9 mouse cellular contexts compared by ENCODE assay signal in the genomic region with DNA sequence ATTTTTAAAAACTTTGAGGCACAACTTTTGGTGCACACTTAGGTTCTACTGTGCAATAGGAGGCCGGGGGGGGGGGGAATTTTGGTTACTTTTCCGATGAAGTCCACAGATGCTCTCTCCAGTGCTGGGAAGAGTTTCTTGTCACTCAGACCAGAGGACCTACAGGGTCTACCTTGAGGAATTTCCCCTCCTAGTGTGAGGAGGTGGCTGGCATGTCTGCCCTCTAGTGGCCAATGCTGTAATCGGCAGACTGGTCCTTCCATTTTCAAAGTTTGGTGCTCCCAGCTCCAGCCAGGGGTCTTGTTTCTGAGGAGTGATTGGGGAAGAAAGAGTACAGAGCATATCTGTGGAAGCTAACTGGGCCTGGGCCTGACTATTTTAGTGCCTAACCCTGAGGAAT.
DNase-seq lines count a peak whose midpoint lies in the region; ATAC-seq and TF ChIP-seq lines count a peak whose summit lies in the region.
"Had no signal": no experiment of that assay in that cellular context is flagged by ENCODE, and none has a peak within 500 bp of the region (broad histone marks: within the 10 kb centered on the region; RNA-seq: fewer than 3 reads in every experiment).

No protein-coding gene starts in this region.

- no peaks in the 10 kb centered on the region for H3K36me3 ChIP-seq in heart, adult 2 months (ENCODE audit: control insufficient read depth, insufficient read depth, low read length)
- H3K36me3 ChIP-seq in spleen, adult 2 months (ENCODE audit: control insufficient read depth, insufficient read depth, low read length): no peaks in the 10 kb centered on the region

- intact Hi-C loops in heart, adult 2 months (cut with DNase I): no loop called here
- intact Hi-C loops in heart, postnatal 25 days (cut with DNase I): no loop called here

- no peak overlapping the region for H3K27ac ChIP-seq in heart, adult 2 months
- no peak overlapping the region for H3K27ac ChIP-seq in spleen, adult 2 months (ENCODE audit: insufficient read depth, low read length)

- 0 out of 2 replicates have a peak, but pooled peaks cover 2% of the 10 kb centered on the region for H3K27me3 ChIP-seq in heart, adult 2 months (ENCODE audit: control insufficient read depth, insufficient read depth, low read length)
- no peaks in the 10 kb centered on the region for H3K27me3 ChIP-seq in spleen, adult 2 months (ENCODE audit: control insufficient read depth, insufficient read depth, low read length)

- H3K9ac ChIP-seq in heart, adult 2 months (ENCODE audit: low read depth, low read length): no peak overlapping the region

- no peak overlapping the region for H3K4me3 ChIP-seq in heart, adult 2 months
- no peak overlapping the region for H3K4me3 ChIP-seq in spleen, adult 2 months (ENCODE audit: extremely low read depth, insufficient read depth, insufficient read length)
- H3K4me3 ChIP-seq: myocyte had no signal

- peak in 1 of 2 experiments; percentile 31 for DNase-seq in heart, adult 2 months
- DNase-seq in heart, postnatal 25 days (ENCODE audit: low spot score): no peak
- DNase-seq in spleen, adult 2 months (ENCODE audit: low read depth in 1 of 2, low spot score in 2 of 2): peak in 1 of 2 experiments; percentile 7
- no peak for DNase-seq in spleen, adult 12 weeks (ENCODE audit: low spot score)
- DNase-seq in cerebellum, adult 18-20 months: peak; percentile 44 to 61
- peak; percentile 39 for DNase-seq in heart, postnatal 4 days
- peak; percentile 31 for DNase-seq in thymus, postnatal 14 days

- WGBS in heart, adult 2 months: 11% methylated on average over 3 of the region's 3 CpGs
- 19% methylated on average over 3 of the region's 3 CpGs for WGBS in spleen, adult 2 months

- peak; percentile 54; the same call in 1 of the 2 replicates for ATAC-seq in megakaryocyte, adult 5-6 weeks (ENCODE audit: poor library complexity, severe bottlenecking)

- no peaks in the 10 kb centered on the region for H3K79me2 ChIP-seq in heart, adult 2 months (replicated peaks; ENCODE audit: control insufficient read depth, insufficient read depth, low read length)

- no peak for TF ChIP-seq POLR2A in heart, adult 2 months (IDR thresholded peaks at IDR 0.05; ENCODE audit: insufficient read depth, low read depth, low read length)
- TF ChIP-seq POLR2A in spleen, adult 2 months (IDR thresholded peaks at IDR 0.05; ENCODE audit: low read depth, low read length): no peak

- no peaks in the 10 kb centered on the region for H3K4me1 ChIP-seq in heart, adult 2 months (ENCODE audit: control insufficient read depth, insufficient read depth, low read length)
- no peaks in the 10 kb centered on the region for H3K4me1 ChIP-seq in spleen, adult 2 months (ENCODE audit: control insufficient read depth, insufficient read depth, insufficient read length)

- peak; percentile 79 for TF ChIP-seq CTCF in heart, adult 2 months (IDR thresholded peaks at IDR 0.05)
- TF ChIP-seq CTCF in spleen, adult 2 months (IDR thresholded peaks at IDR 0.05; ENCODE audit: extremely low read depth, insufficient read depth, insufficient read length, insufficient replicate concordance): peak; percentile 72; the same call in 1 of the 2 replicates

- TF ChIP-seq EP300 in heart, adult 2 months (IDR thresholded peaks at IDR 0.05; ENCODE audit: insufficient read depth, low read depth, low read length): no peak

Comparison
In these comparisons a context has a peak if more than half of its experiments do, and no peak if none do; other contexts are left out.
1. DNase-seq: peak in cerebellum, adult 18-20 months (2 of 2), heart, postnatal 4 days (single experiment) and thymus, postnatal 14 days (single experiment); none in heart, postnatal 25 days (single experiment) and spleen, adult 12 weeks (single experiment).